Mouse (Mus musculus): Measurements from ENCODE around the gene Adcy5.

Adcy5 gene

DNA sequence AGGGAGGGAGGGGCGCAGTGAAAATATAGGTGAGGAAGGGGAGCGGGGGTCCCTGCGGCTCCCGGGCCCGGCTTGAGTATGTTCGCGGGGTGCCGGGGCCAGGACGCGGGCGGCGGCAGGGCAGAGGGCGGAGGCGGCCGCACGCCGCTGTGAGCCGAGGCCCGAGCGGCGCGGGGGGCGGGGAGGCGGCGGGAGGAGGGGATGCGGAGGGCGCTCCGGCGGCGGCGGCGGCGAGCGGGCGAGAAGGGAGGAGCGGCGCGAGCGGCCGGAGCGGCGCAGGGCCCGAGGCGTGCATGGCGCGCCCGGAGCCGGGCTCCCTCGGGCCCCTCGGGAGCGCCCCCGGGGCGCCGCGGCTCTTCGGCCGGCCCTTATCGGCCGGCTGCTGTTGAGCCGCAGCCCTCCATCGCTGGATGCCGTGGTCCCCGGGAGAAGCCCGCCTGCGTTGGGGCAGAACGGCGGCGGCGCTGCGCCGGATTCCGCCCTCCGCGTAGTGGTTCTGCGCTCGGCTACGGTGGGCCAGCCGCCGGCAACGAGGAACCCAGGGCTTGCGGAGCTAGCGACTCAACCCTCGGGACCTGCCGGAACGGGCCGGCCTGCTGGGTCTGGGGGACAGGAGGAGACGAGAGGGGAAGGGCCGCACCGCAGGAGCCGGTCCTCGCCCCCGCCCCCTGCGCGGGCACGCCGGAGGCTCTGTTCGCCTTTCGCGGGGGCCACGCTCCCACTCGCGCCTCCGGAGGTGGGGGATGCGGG is at the start of gene Adcy5:
Gene Adcy5, plus strand, starts transcription at position 237 of the 750 bp plus-strand sequence.
- DNase-seq (ENCODE audit: inconsistent ontology term) = peak; percentile 50

- DNase-seq (ENCODE audit: inconsistent ontology term) = no peak
These were observed 46.7 kb upstream of the Adcy5 start for GRCm38 (mm10) chr16:35107985-35108384.

- DNase-seq (ENCODE audit: inconsistent ontology term) = no peak
These were observed 45.5 kb upstream of the Adcy5 start for GRCm38 (mm10) chr16:35109156-35109555.

DNA sequence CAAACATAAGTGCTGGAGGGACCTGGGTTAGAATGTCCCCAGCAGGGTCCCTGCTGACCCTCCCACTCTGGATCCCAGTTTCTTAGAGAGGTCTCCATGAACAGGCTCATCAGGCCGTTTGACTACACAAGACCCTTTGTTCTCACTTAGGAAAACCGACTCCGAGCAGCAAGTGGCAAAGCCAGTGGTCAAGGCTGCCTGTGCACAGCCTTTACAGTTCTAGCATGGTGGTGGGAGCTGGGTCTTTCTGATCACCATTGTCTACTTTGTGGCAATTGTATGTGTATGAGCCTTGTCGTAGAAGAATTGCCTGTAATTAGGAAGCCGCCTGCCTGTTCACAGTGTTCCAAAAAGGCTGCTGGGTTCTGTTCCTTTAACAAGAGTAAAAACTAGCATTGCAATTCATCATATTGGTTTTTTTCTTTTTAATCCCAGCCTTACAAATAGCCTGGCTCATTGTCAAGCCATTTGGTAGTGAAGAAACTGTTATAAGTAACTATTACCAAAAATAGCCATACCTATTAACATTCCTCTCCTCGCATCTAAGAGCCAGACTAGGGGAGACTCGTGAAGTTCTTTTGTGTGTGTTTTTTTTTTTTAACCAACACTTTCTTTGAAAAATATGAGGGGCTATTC is 44.9 kb upstream of the Adcy5 start:
- DNase-seq (ENCODE audit: inconsistent ontology term) = no peak

DNA sequence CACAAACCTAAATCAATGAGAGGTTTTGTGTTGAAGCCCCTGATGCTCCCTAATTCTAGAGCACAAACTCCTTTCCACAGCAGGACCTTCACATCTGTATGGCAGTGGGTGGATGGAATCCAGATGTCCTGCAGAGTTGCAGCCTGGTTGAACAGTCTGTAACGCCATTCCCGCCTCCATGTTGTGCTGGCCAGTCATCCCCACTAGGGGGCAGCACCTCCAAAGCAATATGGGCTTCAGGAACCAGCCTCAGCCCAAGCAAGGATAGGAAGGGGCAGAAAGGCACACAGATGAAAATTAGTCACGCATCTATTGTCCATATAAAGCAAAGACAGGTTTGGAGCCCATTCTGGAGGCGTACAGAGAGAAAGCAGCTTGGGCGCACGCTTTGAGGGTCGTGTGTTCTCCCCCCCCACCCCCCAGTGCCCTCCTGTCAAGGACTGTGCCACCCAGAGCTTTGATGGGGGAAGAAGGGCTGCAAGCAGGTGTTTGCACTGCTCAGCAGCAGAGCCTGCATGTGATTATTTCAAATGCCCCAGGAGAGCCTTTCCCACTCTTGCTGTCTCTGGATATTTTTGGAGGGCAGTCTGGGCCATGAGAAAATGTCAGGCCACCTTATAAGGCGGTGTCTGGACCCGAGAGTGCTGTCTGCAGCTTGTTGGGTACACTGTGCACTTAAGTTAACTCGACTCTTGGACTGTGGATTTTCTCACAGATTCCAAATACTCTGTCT is 44.1 kb upstream of the Adcy5 start:
- peak; percentile 74 for DNase-seq (ENCODE audit: inconsistent ontology term)

DNA sequence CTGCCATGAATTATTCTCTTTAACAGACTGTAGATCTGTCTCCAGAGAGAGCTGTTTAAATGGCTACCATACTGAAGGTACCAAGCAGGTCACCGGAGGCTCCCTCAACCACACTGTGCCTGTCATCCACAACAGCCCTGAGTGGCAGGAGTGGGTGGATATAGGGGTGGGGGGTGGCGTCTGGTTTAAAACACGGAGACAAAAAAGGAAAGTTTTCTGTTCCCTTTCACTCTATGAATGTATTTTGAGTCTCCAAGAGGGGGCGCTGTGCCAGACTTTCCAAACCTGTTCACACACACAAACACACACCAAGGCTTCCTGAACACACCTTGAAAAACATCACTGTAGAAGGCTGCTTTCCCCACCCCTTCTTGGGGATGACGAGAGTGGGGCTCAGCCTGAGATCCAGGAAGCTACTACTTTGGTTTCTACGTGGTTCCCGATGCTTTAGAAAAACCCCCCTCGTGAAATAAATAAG is 43.5 kb upstream of the Adcy5 start:
- no peak for DNase-seq (ENCODE audit: inconsistent ontology term)

GRCm38 (mm10) chr16:35113496-35113895 is 41.2 kb upstream of the Adcy5 start:
- DNase-seq (ENCODE audit: inconsistent ontology term) = no peak

DNA sequence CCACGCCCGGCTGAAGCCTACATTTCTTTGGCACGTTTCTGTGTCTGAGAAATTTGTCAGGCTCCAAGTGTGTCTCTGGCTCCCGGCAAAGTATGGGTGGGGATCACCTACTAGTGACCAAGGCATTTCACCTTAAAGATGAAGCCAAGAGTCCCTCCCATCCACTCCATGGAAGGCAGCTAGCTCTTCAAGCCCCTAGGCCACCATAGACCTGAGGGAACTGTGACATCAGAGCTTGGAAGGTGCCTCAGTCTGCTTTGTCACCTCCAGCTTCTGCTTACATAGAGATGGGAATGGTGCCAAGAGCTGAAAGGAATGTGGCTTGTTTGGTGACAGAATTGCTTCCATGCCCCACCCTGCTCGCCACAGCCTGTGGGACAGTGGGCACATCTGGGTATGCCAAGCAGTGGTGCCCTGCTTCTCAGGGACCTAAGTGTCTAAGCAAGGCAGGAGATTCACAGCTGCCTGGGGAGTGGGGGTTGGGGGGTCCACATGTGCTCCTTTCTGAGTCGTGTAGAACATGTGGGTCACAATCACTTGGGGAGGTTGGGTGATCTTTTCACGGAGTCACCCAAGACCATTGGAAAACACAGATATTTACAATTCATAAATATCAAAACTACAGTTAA is 38.2 kb upstream of the Adcy5 start:
- no peak for DNase-seq (ENCODE audit: inconsistent ontology term)

- no peak for DNase-seq (ENCODE audit: inconsistent ontology term)
These were observed 37.2 kb upstream of the Adcy5 start for GRCm38 (mm10) chr16:35117436-35117835.

- no peak for DNase-seq (ENCODE audit: inconsistent ontology term)
These were observed 34.1 kb upstream of the Adcy5 start for GRCm38 (mm10) chr16:35120603-35121002.

- DNase-seq (ENCODE audit: inconsistent ontology term) = no peak
These were observed 27.4 kb upstream of the Adcy5 start for GRCm38 (mm10) chr16:35127270-35127669.

GRCm38 (mm10) chr16:35130172-35130571 is 24.5 kb upstream of the Adcy5 start:
- no peak for DNase-seq (ENCODE audit: inconsistent ontology term)

DNA sequence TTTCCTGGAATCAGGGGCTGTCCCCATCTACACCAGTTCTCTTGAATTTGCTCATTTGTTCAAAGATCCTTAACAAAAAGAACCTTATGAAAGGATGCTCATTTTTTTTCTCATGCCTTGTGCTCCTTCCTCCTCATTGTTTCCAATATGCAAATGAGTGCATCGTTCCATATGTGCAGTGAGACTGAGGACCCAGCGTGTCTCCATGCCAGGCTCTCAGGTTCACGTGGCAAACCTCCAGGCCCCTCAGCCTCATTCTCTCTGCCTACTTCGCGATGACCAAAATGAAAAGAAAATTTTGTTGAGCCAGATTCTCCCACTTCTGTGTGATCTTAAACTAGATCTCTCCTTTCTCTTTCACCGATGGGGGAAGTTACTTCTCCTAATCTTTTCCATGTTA is 15.3 kb upstream of the Adcy5 start:
- no peak for DNase-seq (ENCODE audit: inconsistent ontology term)

GRCm38 (mm10) chr16:35139873-35140619 is 14.6 kb upstream of the Adcy5 start:
- peak; percentile 39 for DNase-seq (ENCODE audit: inconsistent ontology term)

DNA sequence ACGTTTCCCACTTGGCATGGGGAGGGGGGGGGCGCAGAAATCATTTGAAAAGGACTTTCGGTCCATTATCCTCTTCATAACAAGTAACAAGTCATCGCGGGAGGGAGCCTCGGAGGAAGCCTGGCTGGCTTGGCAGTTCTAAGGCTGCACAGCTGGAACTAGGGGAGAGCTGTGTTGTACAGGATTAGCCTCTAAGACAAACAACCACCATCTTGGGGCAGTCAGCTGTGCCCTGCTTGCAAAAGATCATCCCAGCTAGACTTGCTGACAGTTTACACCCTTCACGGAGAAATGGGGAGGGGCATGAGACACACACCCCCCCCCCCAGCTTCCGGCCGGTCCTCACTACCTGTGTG is 14.1 kb upstream of the Adcy5 start:
- no peak for DNase-seq (ENCODE audit: inconsistent ontology term)

DNA sequence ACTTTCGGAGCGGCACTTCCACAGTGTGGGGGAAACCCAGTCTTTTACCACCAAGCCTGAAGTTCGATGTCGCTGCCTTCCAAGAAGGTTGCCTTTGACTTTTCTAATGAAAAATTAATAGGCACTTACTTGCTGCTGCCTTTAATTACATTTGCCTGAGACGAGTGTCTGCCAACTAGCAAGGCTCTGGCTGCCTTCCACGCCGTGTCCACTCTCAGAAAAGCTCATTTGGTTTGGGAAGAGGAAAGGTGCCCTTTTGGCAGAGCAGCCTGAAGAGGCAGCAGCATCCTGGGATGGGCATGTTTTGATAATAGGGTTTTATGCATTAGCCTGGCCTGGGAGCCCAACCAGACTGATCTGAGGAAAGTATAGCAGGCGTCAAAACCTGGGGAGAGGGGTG is 12.8 kb upstream of the Adcy5 start:
- DNase-seq (ENCODE audit: inconsistent ontology term) = no peak

GRCm38 (mm10) chr16:35146153-35146552 is 8.5 kb upstream of the Adcy5 start:
- no peak for DNase-seq (ENCODE audit: inconsistent ontology term)

GRCm38 (mm10) chr16:35153146-35153755 is 1.4 kb upstream of the Adcy5 start:
- peak; percentile 6 for DNase-seq (ENCODE audit: inconsistent ontology term)

GRCm38 (mm10) chr16:35154245-35154640 is 434 bp upstream of the Adcy5 start:
- DNase-seq (ENCODE audit: inconsistent ontology term) = peak; percentile 41

DNA sequence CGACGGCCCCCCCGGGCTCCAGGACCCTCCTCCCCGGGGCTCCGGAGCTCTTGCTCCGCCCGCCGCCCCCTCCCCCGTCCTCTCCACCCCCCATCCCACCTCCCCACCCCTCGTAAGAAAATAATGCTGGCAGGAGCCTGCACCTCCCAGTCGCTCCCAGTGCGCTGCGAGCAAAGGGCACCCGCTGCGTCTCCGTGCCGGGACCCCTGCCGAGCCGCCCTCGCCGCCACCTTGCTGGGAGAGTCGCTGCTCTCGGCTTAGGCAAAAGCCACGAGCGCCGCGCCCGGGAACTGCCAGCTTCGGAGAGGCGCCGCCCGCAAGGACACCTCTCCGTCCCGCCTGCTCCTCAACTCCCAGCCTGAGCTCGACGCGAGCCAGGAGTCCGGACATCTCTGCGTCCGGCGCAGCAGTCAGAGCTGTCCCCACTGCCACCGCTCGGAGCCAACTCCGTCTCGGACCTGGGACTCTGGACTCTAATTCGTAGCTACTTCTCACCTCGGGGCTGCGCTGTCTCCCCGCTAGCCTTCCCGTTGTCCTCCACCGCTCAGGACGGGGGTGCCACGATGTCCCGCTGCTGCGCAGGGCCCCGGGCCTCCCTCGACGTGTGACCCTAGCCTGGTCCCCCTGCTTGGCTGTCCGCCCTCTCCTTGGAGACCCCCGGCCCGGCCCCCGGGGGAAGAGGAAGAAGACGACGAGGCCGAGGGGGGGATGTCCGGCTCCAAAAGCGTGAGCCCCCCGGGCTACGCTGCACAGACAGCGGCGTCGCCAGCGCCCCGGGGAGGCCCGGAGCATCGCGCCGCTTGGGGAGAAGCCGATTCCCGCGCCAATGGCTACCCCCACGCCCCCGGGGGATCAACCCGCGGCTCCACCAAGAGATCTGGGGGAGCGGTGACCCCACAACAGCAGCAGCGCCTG is 971 bp downstream of the Adcy5 start:
- peak; percentile 46 for DNase-seq (ENCODE audit: inconsistent ontology term)

All from Muller cell, postnatal 12 days (primary cell).